Mouse (Mus musculus) heart, postnatal 36 days (tissue): ENCODE results near the gene Eef1akmt1. TPM values are rescaled to one million over a fixed set of nuclear protein-coding genes. Genes with fewer than 3 reads are reported as not detected.

Experiments
- DNase-seq, 2 experiments: peaks; one replicate each; pipeline ENCODE4 v3.0.0; 2021 to 2022
- intact Hi-C: fragments of 180-260 bp; cut with DNase I; formaldehyde crosslinking; loops from one replicate; pipeline ENCODE4 v1.15.1; 2025
- total RNA-seq, 2 experiments: library from RNA; stranded (reverse); gene quantifications; 2 replicates each; pipeline ENCODE4 v1.2.3; 2021

Eef1akmt1 gene
- total RNA-seq: 10 to 100 TPM; 30.6 to 33.2 TPM

- DNase-seq: peak; percentile 97
- intact Hi-C loops: loop anchor here (5.0 kb wide), 1 partner anchor 34 kb away; no protein-coding TSS in a partner anchor
These were observed at the start of gene Eef1akmt1 for GRCm38 (mm10) chr14:57571155-57572133. TSS of gene Eef1akmt1 (minus strand) at chr14:57571612.

- intact Hi-C loops: no loop called here
These were observed 49.3 kb upstream of the Eef1akmt1 start for GRCm38 (mm10) chr14:57620598-57621236.

GRCm38 (mm10) chr14:57619487-57619886 is 48.1 kb upstream of the Eef1akmt1 start:
- intact Hi-C loops: loop anchor here (1.0 to 2.0 kb wide), 2 partner anchors 86 to 247 kb away; no protein-coding TSS in a partner anchor
- DNase-seq: peak; percentile 13 to 30

More at GRCm38 (mm10) chr14:57620598-57621236, 49.3 kb upstream of the Eef1akmt1 start:
- no peak for DNase-seq

GRCm38 (mm10) chr14:57617675-57618074 is 46.3 kb upstream of the Eef1akmt1 start:
- DNase-seq: no peak
- intact Hi-C loops: loop anchor here (2.0 kb wide), 1 partner anchor 245 kb away; no protein-coding TSS in a partner anchor

- DNase-seq: no peak
- intact Hi-C loops: no loop called here
These were observed 45.0 kb upstream of the Eef1akmt1 start for GRCm38 (mm10) chr14:57616339-57616965.

GRCm38 (mm10) chr14:57615828-57616227 is 44.4 kb upstream of the Eef1akmt1 start:
- no peak for DNase-seq
- intact Hi-C loops: no loop called here

GRCm38 (mm10) chr14:57611034-57611433 is 39.6 kb upstream of the Eef1akmt1 start:
- intact Hi-C loops: no loop called here
- no peak for DNase-seq

GRCm38 (mm10) chr14:57609816-57610329 is 38.5 kb upstream of the Eef1akmt1 start:
- intact Hi-C loops: no loop called here
- DNase-seq: no peak

- peak; percentile 95 to 97 for DNase-seq
- intact Hi-C loops: no loop called here
These were observed 36.1 kb upstream of the Eef1akmt1 start for GRCm38 (mm10) chr14:57607500-57607899.

- intact Hi-C loops: no loop called here
- DNase-seq: no peak
These were observed 35.4 kb upstream of the Eef1akmt1 start for GRCm38 (mm10) chr14:57606663-57607365.

- intact Hi-C loops: no loop called here
- no peak for DNase-seq
These were observed 21.9 kb upstream of the Eef1akmt1 start for GRCm38 (mm10) chr14:57593279-57593678.

- intact Hi-C loops: no loop called here
- DNase-seq: no peak
These were observed 20.4 kb upstream of the Eef1akmt1 start for GRCm38 (mm10) chr14:57591830-57592229.

- intact Hi-C loops: no loop called here
These were observed 5.1 kb upstream of the Eef1akmt1 start for GRCm38 (mm10) chr14:57576364-57577060.

GRCm38 (mm10) chr14:57574792-57575587 is 3.6 kb upstream of the Eef1akmt1 start:
- no peak for DNase-seq
- intact Hi-C loops: loop anchor here (5.0 kb wide), 1 partner anchor 38 kb away; no protein-coding TSS in a partner anchor

More at GRCm38 (mm10) chr14:57576364-57577060, 5.1 kb upstream of the Eef1akmt1 start:
- DNase-seq: no peak

GRCm38 (mm10) chr14:57565626-57566025 is 5.8 kb downstream of the Eef1akmt1 start:
- intact Hi-C loops: no loop called here
- no peak for DNase-seq

GRCm38 (mm10) chr14:57556922-57557321 is 14.5 kb downstream of the Eef1akmt1 start:
- no peak for DNase-seq
- intact Hi-C loops: no loop called here

GRCm38 (mm10) chr14:57555471-57556070 is 15.8 kb downstream of the Eef1akmt1 start:
- no peak for DNase-seq
- intact Hi-C loops: no loop called here

- intact Hi-C loops: no loop called here
- DNase-seq: no peak
These were observed 17.0 kb downstream of the Eef1akmt1 start for GRCm38 (mm10) chr14:57554434-57554833.
